In genomic region chr19:29201674-29202073, GRCm38 (mm10) we compare ENCODE assay signal across 25 mouse cellular contexts. TPM values are rescaled to one million over a fixed set of nuclear protein-coding genes. Genes with fewer than 3 reads are reported as not detected.
DNase-seq lines count a peak whose midpoint lies in the region; ATAC-seq lines count a peak whose summit lies in the region.
"Had no signal": no experiment of that assay in that cellular context is flagged by ENCODE, and none has a peak within 500 bp of the region (broad histone marks: within the 10 kb centered on the region; RNA-seq: fewer than 3 reads in every experiment).

No protein-coding gene starts in this region.

- 88% methylated on average over 9 of the region's 9 CpGs for WGBS in kidney, embryonic 14.5 days

- no peak for ATAC-seq in kidney, embryonic 14.5 days (ENCODE audit: low FRiP score, low TSS enrichment)
- ATAC-seq in activated CD4-positive, CD25-positive, alpha-beta regulatory T cell, adult 4 months = no peak
- ATAC-seq: forebrain, embryonic 16.5 days; liver, postnatal 0 days had no signal

- no peak overlapping the region for H3K27ac ChIP-seq in kidney, embryonic 14.5 days (ENCODE audit: low read depth, low read length)
- H3K27ac ChIP-seq: embryonic facial prominence, embryonic 15.5 days; forebrain, embryonic 10.5 days; heart, embryonic 10.5 days; hindbrain, embryonic 14.5 days; limb, embryonic 12.5 days; macrophage had no signal

- no peaks in the 10 kb centered on the region for H3K36me3 ChIP-seq in kidney, embryonic 14.5 days (ENCODE audit: control insufficient read depth, insufficient read depth, low read length)
- H3K36me3 ChIP-seq: embryonic facial prominence, embryonic 15.5 days; forebrain, embryonic 10.5 days; heart, embryonic 10.5 days; limb, embryonic 12.5 days had no signal

- no peaks in the 10 kb centered on the region for H3K27me3 ChIP-seq in kidney, embryonic 14.5 days (ENCODE audit: control insufficient read depth, insufficient read depth, low read length)
- H3K27me3 ChIP-seq: embryonic facial prominence, embryonic 15.5 days; limb, embryonic 12.5 days had no signal

- no peak overlapping the region for H3K4me2 ChIP-seq in kidney, embryonic 14.5 days (replicated peaks; ENCODE audit: low read depth, low read length)
- H3K4me2 ChIP-seq: embryonic facial prominence, embryonic 15.5 days; hindbrain, embryonic 14.5 days; limb, embryonic 12.5 days; liver, embryonic 11.5 days; midbrain, embryonic 11.5 days had no signal

- H3K4me3 ChIP-seq in kidney, embryonic 14.5 days (ENCODE audit: low read length) = no peak overlapping the region
- H3K4me3 ChIP-seq: embryonic facial prominence, embryonic 15.5 days; forebrain, embryonic 10.5 days; heart, embryonic 10.5 days; limb, embryonic 12.5 days had no signal

- no peaks in the 10 kb centered on the region for H3K4me1 ChIP-seq in kidney, embryonic 14.5 days (ENCODE audit: control insufficient read depth, insufficient read depth, low read length)
- H3K4me1 ChIP-seq: forebrain, embryonic 10.5 days had no signal

- H3K9me3 ChIP-seq in kidney, embryonic 14.5 days (ENCODE audit: control insufficient read depth, low read length) = peaks cover 3% of the 10 kb centered on the region; the same call in 1 of the 2 replicates
- H3K9me3 ChIP-seq: embryonic facial prominence, embryonic 15.5 days; forebrain, embryonic 10.5 days had no signal

- H3K9ac ChIP-seq in kidney, embryonic 14.5 days (ENCODE audit: low read depth, low read length) = no peak overlapping the region
- H3K9ac ChIP-seq: embryonic facial prominence, embryonic 15.5 days; hindbrain, embryonic 14.5 days; limb, embryonic 12.5 days; liver, postnatal 0 days had no signal

- DNase-seq in adrenal gland, adult 2 months = peak; percentile 6
- DNase-seq in adrenal gland, adult (ENCODE audit: inconsistent age in 2 of 2, low spot score in 1 of 2) = no peak
- DNase-seq in kidney, adult 9 months = peak; percentile 21
- peak; percentile 45 for DNase-seq in gonadal fat pad, adult 2 months (ENCODE audit: low read depth)
- DNase-seq in skeletal muscle tissue, adult 2 months (ENCODE audit: low read depth, low spot score) = peak; percentile 58
- DNase-seq: adrenal gland, postnatal 25 days; cerebellum, adult 9-11 months; gastrocnemius, postnatal 25 days; heart, postnatal 4 days; kidney, postnatal 36 days; layer of hippocampus, postnatal 36 days; liver, postnatal 0 days; right cerebral cortex, postnatal 25 days; thymus, postnatal 25 days had no signal

RNA-seq across cellular contexts. Expression of gene Jak2, which starts 50.0 kb away (rescaled TPM):
- total RNA-seq in adrenal gland, adult 2 months (2021) = 10 to 100 TPM; 18.2 to 19.2 TPM
- polyA plus RNA-seq in adrenal gland, adult 2 months (2012; rRNA removed) = 3.1 and 3.2 TPM in 2 replicates
- 8.0 and 15.5 TPM in 2 replicates for polyA plus RNA-seq in kidney, embryonic 14.5 days (2014; fragmentation: Nextera tagmentation; extraction: Ambion mirVana)
- polyA plus RNA-seq in gonadal fat pad, adult 2 months (2012; rRNA removed) = 11.7 and 13.4 TPM in 2 replicates
- 10 to 100 TPM; 20.1 to 20.5 TPM for polyA plus RNA-seq in activated CD4-positive, CD25-positive, alpha-beta regulatory T cell, adult 4 months (2017; shearing (Covaris generic))

Comparison
In these comparisons a context has a peak if more than half of its experiments do, and no peak if none do; other contexts are left out.
1. DNase-seq: peak in adrenal gland, adult 2 months (single experiment), kidney, adult 9 months (single experiment), gonadal fat pad, adult 2 months (single experiment) and skeletal muscle tissue, adult 2 months (single experiment); none in adrenal gland, adult (0 of 2).